Mouse (Mus musculus) E14TG2a.4 (cell line): ENCODE data around the gene Olfr961.

Source experiments
- CTCF ChIP-seq: conservative IDR thresholded peaks from 2 replicates; pipeline ENCODE4 v1.5.1; 2014; ENCODE audit warnings: low read length
- NANOG ChIP-seq: IDR thresholded peaks from 2 replicates; pipeline ENCODE4 v1.6.1; 2014; ENCODE audit warnings: borderline replicate concordance, low read length, mixed read lengths
- POU5F1 ChIP-seq: IDR thresholded peaks from 2 replicates; pipeline ENCODE4 v1.6.1; 2014; ENCODE audit warnings: low read length, borderline replicate concordance

- no peak for TF ChIP-seq CTCF
- no peak for TF ChIP-seq NANOG
- TF ChIP-seq POU5F1 = no peak
Observed at GRCm38 (mm10) chr9:39647382-39647781, 2.5 kb downstream of the Olfr961 start.
